Mouse (Mus musculus): ENCODE results near the gene Elp1.

DNA sequence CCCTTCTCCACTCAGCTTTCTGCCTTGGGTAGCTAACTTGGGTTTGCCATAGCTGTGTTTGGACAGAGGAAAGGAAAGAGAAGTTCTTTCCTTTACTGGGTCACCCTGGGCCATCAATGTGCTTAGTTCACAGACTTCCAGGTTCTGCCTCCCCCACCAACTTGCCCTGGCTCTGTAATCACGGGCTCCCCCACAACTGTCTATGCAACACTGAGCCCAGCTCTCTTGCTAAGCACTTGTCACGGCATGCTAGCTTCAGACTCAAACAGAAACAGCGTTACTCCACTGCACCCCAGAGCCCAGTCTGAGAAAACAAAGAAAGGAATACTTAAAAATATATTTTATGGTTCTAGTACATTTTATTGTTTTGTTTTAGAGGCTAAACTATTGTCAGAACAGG lies 26.8 kb upstream of the Elp1 start:
- TF ChIP-seq SRF (IDR thresholded peaks at IDR 0.05; ENCODE audit: control insufficient read depth, insufficient read length, low read depth) (no peak), POLR2A (IDR thresholded peaks at IDR 0.05; ENCODE audit: insufficient read length, low read depth) (no peak), MAX (IDR thresholded peaks at IDR 0.05; ENCODE audit: low read depth) (no peak)

All from myocyte (in vitro differentiated cells).